Mouse (Mus musculus) neural tube, embryonic 12.5 days (tissue): ENCODE measurements around the gene 3110082I17Rik. TPM values are rescaled to one million over a fixed set of nuclear protein-coding genes. Genes with fewer than 3 reads are reported as not detected.
"Not testable (repeated sequence)": the region's sequence is repeated elsewhere in the genome, so short reads cannot be mapped to it uniquely, and the experiment has no call there.

Source experiments
- ATAC-seq: fragments of 200-750 bp; cut with Nextera tagmentation; 2 replicates; pipeline ENCODE4 v1.8.0; 2017; ENCODE audit warnings: low read depth, mild to moderate bottlenecking, moderate TSS enrichment, moderate library complexity; ENCODE audit not compliant: low FRiP score
- H3K27ac ChIP-seq: fragments of 300-500 bp; sonication (generic); 2 replicates; pipeline ENCODE4 v1.5.1; 2016
- H3K27me3 ChIP-seq: fragments of 300-500 bp; sonication (generic); replicated peaks from 2 replicates; pipeline ENCODE4 v1.6.1; 2016; ENCODE audit warnings: mild to moderate bottlenecking
- H3K36me3 ChIP-seq: fragments of 300-500 bp; sonication (generic); 2 replicates; pipeline ENCODE4 v1.6.1; 2016; ENCODE audit warnings: mild to moderate bottlenecking
- H3K4me1 ChIP-seq: fragments of 300-500 bp; sonication (generic); 2 replicates; pipeline ENCODE4 v1.6.1; 2016
- H3K4me2 ChIP-seq: fragments of 300-500 bp; sonication (generic); replicated peaks from 2 replicates; pipeline ENCODE4 v1.6.1; 2016; ENCODE audit warnings: mild to moderate bottlenecking
- H3K4me3 ChIP-seq: fragments of 300-500 bp; sonication (generic); 2 replicates; pipeline ENCODE4 v1.5.1; 2016
- H3K9ac ChIP-seq: fragments of 300-500 bp; sonication (generic); 2 replicates; pipeline ENCODE4 v1.6.1; 2016; ENCODE audit warnings: mild to moderate bottlenecking
- H3K9me3 ChIP-seq: fragments of 300-500 bp; sonication (generic); 2 replicates; pipeline ENCODE4 v1.6.1; 2016; ENCODE audit warnings: mild to moderate bottlenecking
- WGBS: fragments of 180-500 bp; shearing (Covaris S2); methylation state at CpG from one replicate; pipeline ENCODE4 v1.1.7; 2016; 5-methylcytosine and 5-hydroxymethylcytosine counted together
- polyA plus RNA-seq: library from polyadenylated mRNA; unstranded; fragments of >200 nt; fragmentation: Nextera tagmentation; extraction: Ambion mirVana; gene quantifications from 2 replicates; pipeline ENCODE4 v1.2.1, GENCODE M21; 2016

Gene 3110082I17Rik
- polyA plus RNA-seq, 1 experiment from 2014 or later = 24.1 TPM

DNA sequence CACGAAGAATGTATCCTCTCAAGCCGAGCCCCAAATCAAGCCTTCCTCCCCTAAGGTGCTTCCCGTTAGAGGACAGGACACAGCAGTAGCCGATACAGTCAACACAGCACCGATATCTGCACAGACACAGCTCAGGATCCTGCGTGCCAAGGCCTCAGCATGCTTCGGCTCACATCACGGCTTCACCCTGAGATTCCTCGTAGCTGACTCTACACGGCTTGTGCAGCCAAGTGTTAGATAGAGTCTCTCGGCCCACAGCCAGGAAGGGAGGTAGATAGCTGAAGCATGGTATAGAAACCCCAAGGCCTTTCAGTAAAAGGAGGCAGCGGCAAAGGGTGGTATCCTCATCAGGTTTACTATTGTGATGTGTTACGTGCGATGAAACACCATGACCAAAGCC lies 60.3 kb downstream of the 3110082I17Rik start:
- H3K4me2 ChIP-seq = no peak overlapping the region
- no peaks in the 10 kb centered on the region for H3K4me1 ChIP-seq
- WGBS = 90% methylated on average over 14 of the region's 14 CpGs

DNA sequence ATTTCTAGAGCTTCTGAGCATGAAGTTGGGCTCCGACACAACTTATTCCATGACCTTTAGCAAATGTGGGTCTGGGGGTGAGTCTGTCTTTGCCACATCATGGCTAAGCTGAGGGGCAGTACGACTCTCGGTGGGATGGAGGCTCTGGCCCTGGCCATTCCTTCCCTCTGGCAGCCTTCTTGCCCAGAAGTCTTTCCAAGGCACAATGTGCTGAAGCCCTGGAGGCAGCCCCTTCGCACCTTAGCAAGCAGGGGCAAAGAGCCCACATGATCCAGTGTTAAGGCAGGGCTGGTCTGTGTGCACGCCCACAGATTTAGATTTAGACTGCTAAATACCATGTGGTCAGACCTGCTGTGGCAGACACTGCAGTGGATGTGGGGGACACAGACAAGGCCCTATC lies 61.5 kb downstream of the 3110082I17Rik start:
- H3K4me1 ChIP-seq = no peaks in the 10 kb centered on the region
- 85% methylated on average over 5 of the region's 5 CpGs for WGBS
- ATAC-seq = no peak
- no peak overlapping the region for H3K9ac ChIP-seq
- no peak overlapping the region for H3K4me2 ChIP-seq
- H3K27ac ChIP-seq = no peak overlapping the region
- H3K4me3 ChIP-seq = no peak overlapping the region
- H3K27me3 ChIP-seq = no peaks in the 10 kb centered on the region
- no peaks in the 10 kb centered on the region for H3K36me3 ChIP-seq
- H3K9me3 ChIP-seq = no peaks in the 10 kb centered on the region

More for the DNA sequence above, 60.3 kb downstream of the 3110082I17Rik start:
- no peak for ATAC-seq
- H3K27me3 ChIP-seq = no peaks in the 10 kb centered on the region
- H3K9me3 ChIP-seq = no peaks in the 10 kb centered on the region
- H3K36me3 ChIP-seq = no peaks in the 10 kb centered on the region
- no peak overlapping the region for H3K27ac ChIP-seq
- H3K4me3 ChIP-seq = no peak overlapping the region
- H3K9ac ChIP-seq = no peak overlapping the region

DNA sequence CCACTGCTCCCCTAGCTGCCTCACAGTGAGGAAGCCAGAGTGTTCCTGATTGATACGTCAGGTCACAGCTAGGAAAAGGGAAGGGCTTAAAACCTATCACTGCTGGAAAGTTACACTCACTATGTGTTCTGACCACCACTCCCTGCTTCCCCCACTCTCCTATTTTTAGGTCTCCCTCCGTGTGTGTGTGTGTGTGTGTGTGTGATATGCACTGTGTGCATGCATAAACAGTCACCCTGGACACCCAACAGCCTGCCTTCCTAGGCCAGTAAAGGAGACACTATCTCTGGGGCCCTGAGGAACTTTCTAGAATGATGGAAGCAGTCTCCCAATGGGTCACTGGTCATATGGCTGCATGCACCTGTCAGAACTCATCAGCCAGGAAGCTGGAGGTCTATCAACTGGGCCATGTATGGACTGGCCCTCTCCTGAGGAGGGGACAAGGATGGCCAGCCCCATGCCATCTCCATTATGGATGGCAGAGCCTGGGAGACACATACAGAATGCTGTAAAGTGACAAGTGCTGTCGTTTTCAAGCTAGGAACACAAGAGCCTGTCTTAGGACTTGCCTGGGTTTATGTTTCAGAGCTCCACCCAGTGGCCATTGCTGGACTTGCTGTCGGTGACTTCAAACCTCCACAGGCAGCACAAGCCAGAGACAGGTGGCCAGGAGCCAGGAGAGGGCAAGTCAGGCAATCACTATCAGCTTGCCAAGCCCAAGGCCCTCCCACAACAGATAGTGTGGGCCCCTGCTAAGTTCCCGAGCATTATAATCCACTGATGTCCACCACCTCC lies 62.2 kb downstream of the 3110082I17Rik start:
- peak; percentile 41; the same call in 1 of the 2 replicates for ATAC-seq
- Histone ChIP-seq H3K27ac (no peak overlapping the region), H3K4me1 (no peaks in the 10 kb centered on the region), H3K9me3 (no peaks in the 10 kb centered on the region), H3K4me3 (no peak overlapping the region), H3K27me3 (no peaks in the 10 kb centered on the region), H3K9ac (no peak overlapping the region), H3K4me2 (no peak overlapping the region), H3K36me3 (no peaks in the 10 kb centered on the region)
- 44% methylated on average over 5 of the region's 5 CpGs for WGBS

DNA sequence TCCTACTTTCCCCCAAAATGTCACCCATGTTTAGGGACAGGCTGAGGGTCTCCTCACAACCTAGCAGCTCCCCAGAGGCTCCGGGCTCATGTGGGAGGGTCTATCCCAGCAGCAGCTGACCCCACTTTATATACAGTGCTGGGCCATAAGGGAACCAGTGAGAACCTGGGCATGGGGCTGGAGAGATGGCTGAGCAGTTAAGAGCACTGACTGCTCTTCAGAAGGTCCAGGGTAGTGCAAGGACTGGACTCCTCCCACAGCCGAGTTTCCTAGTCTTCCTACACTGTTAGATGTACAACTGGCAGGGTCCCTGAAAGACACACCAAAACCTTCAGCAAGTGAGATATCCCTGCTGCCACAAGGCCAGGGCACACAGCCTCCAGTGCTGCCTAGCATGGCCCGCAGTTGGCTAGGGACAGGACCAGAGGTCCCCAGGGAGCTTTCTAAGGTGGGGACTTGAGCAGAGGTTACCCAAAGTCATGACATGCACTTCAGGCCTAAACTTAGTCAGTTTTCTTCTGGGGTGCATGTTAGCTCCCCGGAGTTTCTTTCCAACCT lies 62.9 kb downstream of the 3110082I17Rik start:
- Histone ChIP-seq H3K4me2 (no peak overlapping the region), H3K27ac (no peak overlapping the region), H3K4me3 (no peak overlapping the region), H3K36me3 (no peaks in the 10 kb centered on the region), H3K27me3 (no peaks in the 10 kb centered on the region), H3K4me1 (no peaks in the 10 kb centered on the region), H3K9ac (no peak overlapping the region), H3K9me3 (no peaks in the 10 kb centered on the region)
- 90% methylated on average over 4 of the region's 4 CpGs for WGBS
- ATAC-seq = no peak

DNA sequence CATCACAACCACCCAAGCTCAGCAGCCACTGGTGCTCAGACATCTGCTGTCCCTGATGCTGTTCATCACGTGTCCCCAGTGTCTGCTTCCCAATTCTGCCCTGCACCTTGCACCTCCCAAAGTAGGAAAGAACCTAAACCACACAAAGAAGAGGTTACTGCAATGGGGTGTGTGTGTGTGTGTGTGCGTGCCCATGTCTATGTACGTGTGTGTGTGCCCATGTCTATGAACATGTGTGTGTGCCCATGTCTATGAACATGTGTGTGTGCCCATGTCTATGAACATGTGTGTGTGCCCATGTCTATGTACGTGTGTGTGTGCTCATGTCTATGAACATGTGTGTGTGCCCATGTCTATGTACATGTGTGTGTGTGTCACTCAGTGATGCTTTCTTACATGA lies 64.8 kb downstream of the 3110082I17Rik start:
- ATAC-seq = no peak
- WGBS = 91% methylated on average over 4 of the region's 4 CpGs
- Histone ChIP-seq H3K4me2 (no peak overlapping the region), H3K9me3 (no peaks in the 10 kb centered on the region), H3K4me1 (no peaks in the 10 kb centered on the region), H3K27me3 (no peaks in the 10 kb centered on the region), H3K4me3 (no peak overlapping the region), H3K27ac (no peak overlapping the region), H3K9ac (no peak overlapping the region), H3K36me3 (no peaks in the 10 kb centered on the region)

DNA sequence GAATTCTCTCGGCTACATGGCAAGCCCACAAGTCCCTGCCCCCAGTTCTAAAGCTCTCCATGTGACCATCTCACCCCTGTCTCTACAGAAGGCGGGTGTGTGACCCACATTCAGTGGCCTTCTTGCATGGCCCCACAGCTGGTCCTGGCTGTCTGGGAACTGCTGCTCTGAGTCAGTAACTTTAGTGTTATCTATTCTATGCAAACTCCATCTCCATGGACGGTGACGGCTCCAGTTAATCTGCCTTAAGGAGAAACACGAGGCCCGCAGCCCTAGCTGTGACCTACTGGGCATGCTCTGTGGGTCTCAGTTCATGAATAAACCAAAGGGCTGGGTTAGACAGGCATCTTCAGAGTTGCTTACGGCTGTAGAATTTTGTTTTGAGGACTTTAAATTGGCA lies 65.9 kb downstream of the 3110082I17Rik start:
- no peak overlapping the region for H3K9ac ChIP-seq
- H3K27me3 ChIP-seq = no peaks in the 10 kb centered on the region
- H3K4me2 ChIP-seq = no peak overlapping the region
- peaks cover 6% of the 10 kb centered on the region for H3K4me1 ChIP-seq
- no peaks in the 10 kb centered on the region for H3K9me3 ChIP-seq
- no peak overlapping the region for H3K27ac ChIP-seq
- ATAC-seq = no peak
- H3K4me3 ChIP-seq = no peak overlapping the region
- H3K36me3 ChIP-seq = no peaks in the 10 kb centered on the region
- WGBS = 75% methylated on average over 7 of the region's 7 CpGs

DNA sequence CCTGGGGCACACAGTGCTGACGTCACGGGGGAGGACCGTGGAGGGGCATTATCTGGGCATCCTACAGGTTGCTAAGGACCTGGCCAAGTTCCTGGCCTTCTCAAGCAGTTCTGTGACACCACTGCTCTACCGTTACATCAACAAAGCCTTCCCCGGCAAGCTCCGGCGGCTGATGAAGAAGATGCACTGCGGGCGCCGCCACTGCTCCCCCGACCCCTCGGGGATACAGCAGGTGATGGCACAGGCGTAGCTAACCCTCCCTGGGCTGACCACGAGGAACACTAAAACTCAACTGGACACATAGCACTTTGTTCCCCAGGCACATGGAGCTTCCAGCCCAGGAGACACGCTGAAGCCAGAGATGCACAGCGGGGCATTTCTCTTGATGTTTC lies 67.1 kb downstream of the 3110082I17Rik start:
- no peak overlapping the region for H3K4me3 ChIP-seq
- WGBS = 89% methylated on average over 16 of the region's 16 CpGs
- H3K27ac ChIP-seq = no peak overlapping the region
- no peak overlapping the region for H3K4me2 ChIP-seq
- no peaks in the 10 kb centered on the region for H3K9me3 ChIP-seq
- H3K4me1 ChIP-seq = peaks cover 16% of the 10 kb centered on the region
- no peaks in the 10 kb centered on the region for H3K36me3 ChIP-seq
- no peaks in the 10 kb centered on the region for H3K27me3 ChIP-seq
- no peak overlapping the region for H3K9ac ChIP-seq
- no peak for ATAC-seq

DNA sequence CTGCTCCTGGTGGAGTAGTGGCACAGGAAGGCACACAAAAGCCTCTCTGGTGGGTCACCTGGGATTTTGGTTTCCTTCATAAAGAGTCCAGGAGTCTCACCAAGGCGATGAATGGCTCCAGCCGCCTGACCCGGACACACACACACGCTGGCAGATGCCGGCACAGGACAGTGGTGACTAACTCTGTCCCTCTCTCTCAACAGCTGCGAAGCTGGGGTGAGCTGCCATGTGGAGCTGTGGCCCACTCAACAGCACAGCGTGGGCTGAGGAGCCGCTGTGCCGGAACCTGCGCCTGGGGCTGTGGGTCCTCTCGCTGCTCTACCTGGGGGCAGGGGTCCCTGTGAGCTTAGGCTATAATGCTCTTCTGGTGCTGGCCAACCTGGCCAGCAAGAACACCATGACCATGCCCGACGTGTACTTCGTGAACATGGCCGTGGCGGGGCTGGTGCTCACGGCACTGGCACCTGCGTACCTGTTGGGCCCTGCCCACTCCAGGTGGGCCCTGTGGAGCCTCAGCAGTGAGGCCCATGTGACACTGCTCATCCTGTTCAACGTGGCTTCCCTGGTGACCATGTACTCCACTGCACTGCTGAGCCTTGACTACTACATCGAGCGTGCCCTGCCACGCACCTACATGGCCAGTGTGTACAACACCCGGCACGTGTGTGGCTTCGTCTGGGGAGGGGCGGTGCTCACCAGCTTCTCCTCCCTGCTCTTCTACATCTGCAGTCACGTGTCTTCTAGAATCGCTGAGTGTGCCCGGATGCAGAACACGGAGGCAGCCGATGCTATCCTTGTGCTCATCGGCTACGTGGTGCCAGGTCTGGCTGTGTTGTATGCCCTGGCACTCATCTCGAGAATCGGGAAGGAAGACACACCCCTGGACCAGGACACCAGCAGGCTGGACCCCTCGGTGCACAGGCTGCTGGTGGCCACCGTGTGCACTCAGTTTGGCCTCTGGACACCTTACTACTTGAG lies 67.8 kb downstream of the 3110082I17Rik start:
- no peaks in the 10 kb centered on the region for H3K36me3 ChIP-seq
- no peaks in the 10 kb centered on the region for H3K9me3 ChIP-seq
- 96% methylated on average over 37 of the region's 37 CpGs for WGBS
- H3K4me3 ChIP-seq = no peak overlapping the region
- H3K4me1 ChIP-seq = peaks cover 23% of the 10 kb centered on the region
- no peak for ATAC-seq
- H3K27me3 ChIP-seq = no peaks in the 10 kb centered on the region
- H3K9ac ChIP-seq = 0 out of 2 replicates have a peak overlapping the region, but pooled peaks have one; percentile 13
- H3K27ac ChIP-seq = no peak overlapping the region
- H3K4me2 ChIP-seq = no peak overlapping the region

DNA sequence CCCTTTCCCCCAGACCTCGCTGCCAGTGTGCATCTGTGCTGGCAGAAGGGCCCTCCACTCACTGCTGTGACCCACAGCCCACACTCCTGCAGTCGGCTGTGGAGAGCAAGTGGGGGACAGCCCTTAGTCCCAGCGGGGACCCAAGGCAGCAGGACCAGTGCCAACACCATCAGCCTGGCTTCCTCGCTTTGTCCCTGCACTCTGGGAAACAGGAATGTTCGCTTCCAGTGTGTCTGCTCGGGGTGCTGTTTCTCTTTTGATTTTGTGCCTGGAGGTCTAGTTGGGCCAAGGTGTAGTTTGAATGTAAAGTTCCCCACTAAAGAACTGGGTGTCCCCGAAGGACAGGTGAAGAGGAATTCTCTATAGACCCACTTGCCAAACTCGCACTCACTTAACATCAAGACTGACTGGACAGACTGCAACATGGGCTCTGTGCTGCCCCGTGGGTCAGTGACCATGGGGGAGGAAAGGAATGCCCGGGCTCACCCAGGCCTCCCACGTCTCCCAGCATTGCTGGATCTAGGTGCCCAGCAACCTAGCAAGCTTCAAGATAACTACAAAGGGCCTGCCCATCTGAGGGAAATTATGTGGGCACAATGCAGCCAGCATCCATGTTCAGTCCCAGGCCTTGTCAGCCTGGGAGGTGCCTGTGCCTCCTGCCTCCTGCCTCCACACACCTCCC lies 68.9 kb downstream of the 3110082I17Rik start:
- WGBS = 85% methylated on average over 11 of the region's 11 CpGs
- H3K9me3 ChIP-seq = no peaks in the 10 kb centered on the region
- H3K4me2 ChIP-seq = no peak overlapping the region
- no peaks in the 10 kb centered on the region for H3K36me3 ChIP-seq
- H3K27ac ChIP-seq = no peak overlapping the region
- H3K27me3 ChIP-seq = no peaks in the 10 kb centered on the region
- H3K4me3 ChIP-seq = no peak overlapping the region
- peaks cover 27% of the 10 kb centered on the region for H3K4me1 ChIP-seq
- H3K9ac ChIP-seq = no peak overlapping the region
- no peak for ATAC-seq

DNA sequence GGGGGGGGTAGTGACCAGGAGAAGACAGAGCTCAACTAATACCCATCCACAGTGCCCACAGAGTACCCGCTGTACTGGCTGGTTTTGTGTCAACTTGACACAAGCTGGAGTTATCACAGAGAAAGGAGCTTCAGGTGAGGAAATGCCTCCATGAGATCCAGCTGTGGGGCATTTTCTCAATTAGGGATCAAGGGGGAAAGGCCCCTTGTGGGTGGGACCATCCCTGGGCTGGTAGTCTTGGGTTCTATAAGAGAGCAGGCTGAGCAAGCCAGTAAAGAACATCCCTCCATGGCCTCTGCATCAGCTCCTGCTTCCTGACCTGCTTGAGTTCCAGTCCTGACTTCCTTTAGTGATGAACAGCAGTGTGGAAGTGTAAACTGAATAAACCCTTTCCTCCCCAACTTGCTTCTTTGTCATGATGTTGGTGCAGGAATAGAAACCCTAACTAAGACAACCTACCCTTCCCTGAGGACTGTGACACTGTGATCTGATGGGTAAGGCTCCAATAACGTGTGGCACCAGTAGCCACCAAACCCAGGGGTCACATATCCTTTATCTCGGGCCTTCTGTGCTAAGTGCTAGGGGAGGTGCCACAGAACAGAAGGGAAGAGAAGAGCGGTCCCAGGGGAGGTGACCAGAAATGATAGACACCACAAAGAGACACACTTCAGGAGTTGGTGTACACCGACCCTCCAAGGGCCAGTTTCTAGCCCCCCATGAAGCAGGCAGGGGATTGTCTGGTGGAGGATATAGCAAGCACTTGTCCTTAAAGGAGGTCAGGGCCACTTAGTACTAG lies 69.8 kb downstream of the 3110082I17Rik start:
- not testable (repeated sequence) for H3K4me2 ChIP-seq, H3K9ac ChIP-seq, ATAC-seq, H3K36me3 ChIP-seq, H3K27me3 ChIP-seq, H3K27ac ChIP-seq, H3K4me3 ChIP-seq, H3K9me3 ChIP-seq
- H3K4me1 ChIP-seq = peaks cover 27% of the 10 kb centered on the region
- 77% methylated on average over 5 of the region's 5 CpGs for WGBS

DNA sequence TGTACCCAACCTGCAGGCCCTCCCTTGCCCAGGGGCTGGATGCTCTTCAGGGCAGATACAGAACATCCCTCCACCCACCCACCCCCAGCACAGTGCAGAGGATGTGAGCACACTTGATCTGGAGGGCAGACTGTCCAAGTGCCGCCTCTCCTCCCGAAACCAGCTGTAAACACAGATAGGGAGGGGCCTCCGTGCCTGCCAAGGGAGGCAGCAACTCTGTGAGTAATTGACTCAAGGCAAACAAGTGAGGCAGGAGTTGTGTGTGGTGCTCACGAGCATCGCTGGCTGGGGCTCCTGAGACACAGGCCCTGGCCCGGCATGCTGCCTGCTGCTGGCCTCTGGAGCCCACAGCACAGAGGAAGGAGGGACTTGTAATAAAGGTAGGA lies 70.7 kb downstream of the 3110082I17Rik start:
- Histone ChIP-seq H3K4me2 (no peak overlapping the region), H3K9me3 (no peaks in the 10 kb centered on the region), H3K4me1 (peaks cover 28% of the 10 kb centered on the region), H3K9ac (no peak overlapping the region), H3K27ac (peak overlapping the region; percentile 37; the same call in 1 of the 2 replicates), H3K36me3 (no peaks in the 10 kb centered on the region), H3K27me3 (no peaks in the 10 kb centered on the region), H3K4me3 (no peak overlapping the region)
- no peak for ATAC-seq
- WGBS = 34% methylated on average over 6 of the region's 6 CpGs
